Mouse (Mus musculus) subcutaneous adipose tissue, adult 2 months (tissue): Measurements from ENCODE around the gene Yipf7. TPM values are rescaled to one million over a fixed set of nuclear protein-coding genes. Genes with fewer than 3 reads are reported as not detected.

Experiments
- polyA plus RNA-seq: library from polyadenylated mRNA; depleted of rRNA; stranded (reverse); fragments of >200 nt; gene quantifications from 2 replicates; pipeline ENCODE4 v1.2.3, GENCODE M21; 2012; ENCODE audit warnings: low replicate concordance; rRNA removed

The Yipf7 gene
- 0.33 TPM in 1 of 2 replicates, not detected in the other for polyA plus RNA-seq

DNA sequence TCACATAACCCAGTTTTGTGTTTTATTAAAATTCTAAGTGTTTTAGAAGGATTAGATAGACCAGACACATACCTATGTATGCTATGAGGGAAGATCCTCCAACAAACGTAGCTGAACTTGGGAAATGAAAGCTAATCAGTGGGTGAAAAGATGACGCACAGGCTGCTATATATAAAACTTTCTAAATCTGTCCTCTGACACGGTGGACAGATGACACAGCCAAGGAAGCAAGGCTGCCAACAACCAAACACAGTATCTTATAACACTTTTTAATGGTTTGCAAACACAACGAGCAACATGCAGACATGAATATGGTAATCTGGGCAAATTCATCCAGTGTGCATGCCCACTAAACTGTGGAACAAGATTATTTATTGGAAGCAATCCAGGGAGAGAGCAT is at the start of gene Yipf7:
TSS of gene Yipf7 (minus strand) at position 160 of the 400 bp plus-strand sequence.

GRCm38 (mm10) chr5:69591640-69592461 is 49.4 kb upstream of the Yipf7 start, which contains the start of gene Gnpda2:
Gene Gnpda2, minus strand, starts transcription at chr5:69592340.

GRCm38 (mm10) chr5:69556628-69557403 is 14.4 kb upstream of the Yipf7 start, which contains the start of gene Guf1:
Gene Guf1, plus strand, starts transcription at chr5:69556923.

Other genes with a start within 250 kb of the Yipf7 start
- gene Kctd8, start 201.0 kb downstream of the Yipf7 start, polyA plus RNA-seq = 2.5 TPM in 1 of 2 replicates, not detected in the other
- 7.6 and 10.7 TPM in 2 replicates for gene Guf1, start 14.3 kb upstream of the Yipf7 start, polyA plus RNA-seq
- gene Gnpda2, start 49.7 kb upstream of the Yipf7 start, polyA plus RNA-seq = 11.8 and 16.0 TPM in 2 replicates